In the genomic region with DNA sequence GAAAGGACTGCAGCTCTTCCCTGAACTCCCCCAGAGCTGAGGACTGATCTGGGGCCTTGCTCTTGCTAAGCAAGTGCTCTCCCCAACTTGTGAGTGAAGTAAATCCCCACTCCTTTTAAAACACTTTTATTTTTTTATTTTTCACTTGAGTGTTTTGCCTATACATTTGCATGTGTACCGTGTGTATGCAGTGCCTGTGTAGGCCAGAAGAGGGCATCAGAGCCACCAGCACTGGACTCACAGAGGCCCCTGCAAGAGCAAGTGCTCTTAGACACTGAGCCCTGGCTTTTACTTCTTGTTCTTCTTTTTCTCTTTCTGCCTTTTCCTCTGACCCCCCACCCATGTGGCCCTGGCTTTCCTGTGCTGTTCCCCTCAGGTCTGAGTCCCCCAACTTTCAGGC, we compare ENCODE assay signal across 1 mouse cellular context.
A peak's percentile ranks its signal among the peaks of the same experiment; 100 is the strongest.
TF ChIP-seq lines count a peak whose summit lies in the region.

No protein-coding gene starts in this region.

TF ChIP-seq in MEL, 35 proteins besides CTCF, POLR2A, EP300 and RAD21:
- peak; percentile 39 for TF ChIP-seq SMC3 (IDR thresholded peaks at IDR 0.05; ENCODE audit: low read depth, low read length)
